17 mouse cellular contexts compared by ENCODE assay signal in genomic region chr17:71712279-71712678, GRCm38 (mm10). TPM values are rescaled to one million over a fixed set of nuclear protein-coding genes. Genes with fewer than 3 reads are reported as not detected.
DNase-seq lines count a peak whose midpoint lies in the region; ATAC-seq and TF ChIP-seq lines count a peak whose summit lies in the region.
"Had no signal": no experiment of that assay in that cellular context is flagged by ENCODE, and none has a peak within 500 bp of the region (broad histone marks: within the 10 kb centered on the region; RNA-seq: fewer than 3 reads in every experiment).

No protein-coding gene starts in this region.

- H3K4me1 ChIP-seq in kidney, embryonic 15.5 days: peaks cover 7% of the 10 kb centered on the region; the same call in 1 of the 2 replicates
- H3K4me1 ChIP-seq in intestine, postnatal 0 days (replicated peaks; ENCODE audit: control insufficient read depth, insufficient read depth, low read length): no peaks in the 10 kb centered on the region
- H3K4me1 ChIP-seq: embryonic facial prominence, embryonic 10.5 days; limb, embryonic 13.5 days had no signal

- H3K4me2 ChIP-seq in kidney, embryonic 15.5 days: no peak overlapping the region
- no peak overlapping the region for H3K4me2 ChIP-seq in intestine, postnatal 0 days (replicated peaks; ENCODE audit: low read depth)
- H3K4me2 ChIP-seq: limb, embryonic 13.5 days; midbrain, embryonic 11.5 days had no signal

- no peaks in the 10 kb centered on the region for H3K9me3 ChIP-seq in kidney, embryonic 15.5 days (replicated peaks)
- no peaks in the 10 kb centered on the region for H3K9me3 ChIP-seq in intestine, postnatal 0 days (ENCODE audit: control insufficient read depth)
- H3K9me3 ChIP-seq: embryonic facial prominence, embryonic 10.5 days; limb, embryonic 13.5 days had no signal

- no peak overlapping the region for H3K4me3 ChIP-seq in kidney, embryonic 15.5 days (replicated peaks)
- H3K4me3 ChIP-seq in intestine, postnatal 0 days (ENCODE audit: low read depth, low read length): no peak overlapping the region
- H3K4me3 ChIP-seq: embryonic facial prominence, embryonic 10.5 days; limb, embryonic 13.5 days; myocyte had no signal

- H3K36me3 ChIP-seq in kidney, embryonic 15.5 days: no peaks in the 10 kb centered on the region
- H3K36me3 ChIP-seq in intestine, postnatal 0 days (ENCODE audit: control insufficient read depth, insufficient read depth): no peaks in the 10 kb centered on the region
- H3K36me3 ChIP-seq: embryonic facial prominence, embryonic 10.5 days; limb, embryonic 13.5 days had no signal

- peak; percentile 53 for DNase-seq in adrenal gland, postnatal 14 days
- no peak for DNase-seq in adrenal gland, adult 8-10 months
- DNase-seq in kidney, postnatal 4 days: peak; percentile 58 to 69
- peak; percentile 74 to 80 for DNase-seq in heart, postnatal 10 days
- DNase-seq in lung, postnatal 36 days: peak; percentile 83
- no peak for DNase-seq in layer of hippocampus, adult 9-10 months (ENCODE audit: low spot score)
- DNase-seq: cerebellum, adult 9-11 months; right cerebral cortex, postnatal 14 days; thymus, adult 2 months had no signal

- no peaks in the 10 kb centered on the region for H3K27me3 ChIP-seq in kidney, embryonic 15.5 days
- H3K27me3 ChIP-seq in intestine, postnatal 0 days (replicated peaks; ENCODE audit: control insufficient read depth, insufficient read depth, low read length): no peaks in the 10 kb centered on the region

- intact Hi-C loops in heart, postnatal 10 days (cut with DNase I): no loop called here

- no peak for TF ChIP-seq CTCF in intestine, postnatal 0 days (IDR thresholded peaks at IDR 0.05; ENCODE audit: low read depth)

- WGBS in kidney, embryonic 15.5 days: 83% methylated on average over 6 of the region's 6 CpGs
- 65% methylated on average over 6 of the region's 6 CpGs for WGBS in intestine, postnatal 0 days

- no peak for ATAC-seq in kidney, embryonic 15.5 days (replicated peaks; ENCODE audit: low FRiP score)
- ATAC-seq in intestine, postnatal 0 days: no peak

- no peak overlapping the region for H3K27ac ChIP-seq in kidney, embryonic 15.5 days
- H3K27ac ChIP-seq in intestine, postnatal 0 days (ENCODE audit: low read depth, low read length): no peak overlapping the region
- H3K27ac ChIP-seq: embryonic facial prominence, embryonic 10.5 days; limb, embryonic 13.5 days had no signal

- no peak overlapping the region for H3K9ac ChIP-seq in kidney, embryonic 15.5 days
- no peak overlapping the region for H3K9ac ChIP-seq in intestine, postnatal 0 days (ENCODE audit: low read depth, low read length)
- H3K9ac ChIP-seq: limb, embryonic 13.5 days had no signal

RNA-seq across cellular contexts. Expression of gene Togaram2, which starts 39.2 kb away (rescaled TPM):
- total RNA-seq in adrenal gland, postnatal 14 days (2021): not detected in 2 replicates
- total RNA-seq in adrenal gland, adult 8-10 months (2022): under 1 TPM in 2 of 4 experiments, not detected in 2; 0.19 to 0.28 TPM
- polyA plus RNA-seq in kidney, embryonic 15.5 days (2015; fragmentation: Nextera tagmentation; extraction: Ambion mirVana): 0.18 and 0.32 TPM in 2 replicates
- total RNA-seq in heart, postnatal 10 days (2021): 1 to 10 TPM; 1.7 to 2.0 TPM
- polyA plus RNA-seq in intestine, postnatal 0 days (2015; fragmentation: Nextera tagmentation; extraction: Ambion mirVana): 0.07 and 0.16 TPM in 2 replicates
- total RNA-seq: granulocyte monocyte progenitor cell, adult 5-6 weeks had no signal
- polyA plus RNA-seq: liver, embryonic 16.5 days; midbrain, embryonic 11.5 days had no signal

RNA-seq across cellular contexts. Expression of gene Pcare, which starts 40.4 kb away (rescaled TPM):
- not detected in 2 replicates for total RNA-seq in adrenal gland, postnatal 14 days (2021)
- total RNA-seq in adrenal gland, adult 8-10 months (2022): not detected
- polyA plus RNA-seq in kidney, embryonic 15.5 days (2015; fragmentation: Nextera tagmentation; extraction: Ambion mirVana): not detected in 2 replicates
- total RNA-seq in heart, postnatal 10 days (2021): under 1 TPM; 0.57 to 0.77 TPM
- polyA plus RNA-seq in intestine, postnatal 0 days (2015; fragmentation: Nextera tagmentation; extraction: Ambion mirVana): not detected in 2 replicates
- total RNA-seq: granulocyte monocyte progenitor cell, adult 5-6 weeks had no signal
- polyA plus RNA-seq: embryonic facial prominence, embryonic 10.5 days; limb, embryonic 13.5 days; midbrain, embryonic 11.5 days; myocyte; thymus, adult 2 months had no signal

RNA-seq across cellular contexts. Expression of gene Clip4, which starts 56.0 kb away (rescaled TPM):
- total RNA-seq in adrenal gland, postnatal 14 days (2021): 13.0 and 15.8 TPM in 2 replicates
- 10 to 100 TPM; 17.2 to 42.7 (median 29.7) TPM for total RNA-seq in adrenal gland, adult 8-10 months (2022)
- polyA plus RNA-seq in kidney, embryonic 15.5 days (2015; fragmentation: Nextera tagmentation; extraction: Ambion mirVana): 5.5 and 5.7 TPM in 2 replicates
- total RNA-seq in heart, postnatal 10 days (2021): 100 to 1,000 TPM; 164 TPM
- 3.3 and 3.7 TPM in 2 replicates for polyA plus RNA-seq in intestine, postnatal 0 days (2015; fragmentation: Nextera tagmentation; extraction: Ambion mirVana)
- total RNA-seq: granulocyte monocyte progenitor cell, adult 5-6 weeks had no signal

Comparison
In these comparisons a context has a peak if more than half of its experiments do, and no peak if none do; other contexts are left out.
1. DNase-seq: peak in adrenal gland, postnatal 14 days (single experiment), kidney, postnatal 4 days (2 of 2), heart, postnatal 10 days (2 of 2) and lung, postnatal 36 days (single experiment); none in adrenal gland, adult 8-10 months (single experiment) and layer of hippocampus, adult 9-10 months (single experiment).